Mouse (Mus musculus): ENCODE measurements around the gene Krt33a.

GRCm38 (mm10) chr11:100004846-100005245 is 11.2 kb downstream of the Krt33a start:
- TF ChIP-seq USF1 (IDR thresholded peaks at IDR 0.05; ENCODE audit: low read depth) (no peak), POLR2A (IDR thresholded peaks at IDR 0.05; ENCODE audit: insufficient read length, low read depth) (no peak), MAX (IDR thresholded peaks at IDR 0.05; ENCODE audit: low read depth) (no peak)
